Mouse (Mus musculus) neural tube, embryonic 15.5 days (tissue): ENCODE results near the gene Itfg2. TPM values are rescaled to one million over a fixed set of nuclear protein-coding genes. Genes with fewer than 3 reads are reported as not detected.

Experiments
- ATAC-seq: fragments of 200-750 bp; cut with Nextera tagmentation; 2 replicates; pipeline ENCODE4 v1.8.0; 2017; ENCODE audit warnings: mild to moderate bottlenecking, moderate TSS enrichment, moderate library complexity; ENCODE audit not compliant: low FRiP score
- H3K27ac ChIP-seq: fragments of 300-500 bp; sonication (generic); replicated peaks from 2 replicates; pipeline ENCODE4 v1.5.1; 2015; ENCODE audit warnings: mild to moderate bottlenecking, inconsistent platforms
- H3K27me3 ChIP-seq: fragments of 300-500 bp; sonication (generic); replicated peaks from 2 replicates; pipeline ENCODE4 v1.6.1; 2015; ENCODE audit warnings: inconsistent platforms
- H3K36me3 ChIP-seq: fragments of 300-500 bp; sonication (generic); 2 replicates; pipeline ENCODE4 v1.6.1; 2015; ENCODE audit warnings: inconsistent platforms
- H3K4me1 ChIP-seq: fragments of 300-500 bp; sonication (generic); 2 replicates; pipeline ENCODE4 v1.6.1; 2015; ENCODE audit warnings: inconsistent platforms
- H3K4me2 ChIP-seq: fragments of 300-500 bp; sonication (generic); 2 replicates; pipeline ENCODE4 v1.6.1; 2015; ENCODE audit warnings: inconsistent platforms, mild to moderate bottlenecking, moderate library complexity
- H3K4me3 ChIP-seq: fragments of 300-500 bp; sonication (generic); replicated peaks from 2 replicates; pipeline ENCODE4 v1.5.1; 2015; ENCODE audit warnings: mild to moderate bottlenecking, inconsistent platforms
- H3K9ac ChIP-seq: fragments of 300-500 bp; sonication (generic); replicated peaks from 2 replicates; pipeline ENCODE4 v1.6.1; 2015; ENCODE audit warnings: mild to moderate bottlenecking, inconsistent platforms
- H3K9me3 ChIP-seq: fragments of 300-500 bp; sonication (generic); replicated peaks from 2 replicates; pipeline ENCODE4 v1.6.1; 2016; ENCODE audit warnings: inconsistent platforms
- WGBS: fragments of 180-500 bp; shearing (Covaris S2); methylation state at CpG from one replicate; pipeline ENCODE4 v1.1.7; 2015; ENCODE audit warnings: mixed read lengths; 5-methylcytosine and 5-hydroxymethylcytosine counted together
- polyA plus RNA-seq: library from polyadenylated mRNA; unstranded; fragments of >200 nt; fragmentation: Nextera tagmentation; extraction: Ambion mirVana; gene quantifications from 2 replicates; pipeline ENCODE4 v1.2.1, GENCODE M21; 2015

Gene Itfg2
- polyA plus RNA-seq, 1 experiment from 2014 or later: 46.5 TPM

- WGBS: 74% methylated on average over 13 of the region's 13 CpGs
- H3K27me3 ChIP-seq: no peaks in the 10 kb centered on the region
- ATAC-seq: no peak
Measured at GRCm38 (mm10) chr6:128432356-128432915, 7.7 kb upstream of the Itfg2 start.

DNA sequence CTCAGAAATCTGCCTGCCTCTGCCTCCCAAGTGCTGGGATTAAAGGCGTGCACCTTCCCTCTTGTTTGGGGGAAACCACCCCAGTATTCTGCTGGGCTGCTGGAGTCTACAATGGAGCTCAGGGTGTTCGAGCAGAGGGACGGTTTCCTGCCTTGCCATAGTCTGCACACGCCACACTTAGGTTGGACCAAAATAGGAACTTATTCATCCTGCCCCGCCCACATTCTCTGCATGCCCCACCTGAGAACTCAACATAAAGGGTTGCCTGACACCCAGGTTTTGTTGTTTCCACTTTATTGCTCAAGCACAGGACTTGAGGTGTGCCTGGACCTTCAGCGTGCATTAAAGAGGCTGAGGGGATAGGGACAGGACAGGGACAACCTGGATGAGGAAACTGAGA, 5.1 kb upstream of the Itfg2 start:
- H3K9me3 ChIP-seq: no peaks in the 10 kb centered on the region
- no peak overlapping the region for H3K4me3 ChIP-seq
- ATAC-seq: no peak
- no peak overlapping the region for H3K9ac ChIP-seq
- 94% methylated on average over 6 of the region's 6 CpGs for whole genome bisulfite sequencing
- H3K36me3 ChIP-seq: peaks cover 68% of the 10 kb centered on the region
- no peaks in the 10 kb centered on the region for H3K27me3 ChIP-seq
- no peak overlapping the region for H3K27ac ChIP-seq
- peaks cover 11% of the 10 kb centered on the region for H3K4me1 ChIP-seq
- H3K4me2 ChIP-seq: no peak overlapping the region

More at GRCm38 (mm10) chr6:128432356-128432915, 7.7 kb upstream of the Itfg2 start:
- Histone ChIP-seq H3K9me3 (no peaks in the 10 kb centered on the region), H3K4me2 (no peak overlapping the region), H3K4me1 (peaks cover 27% of the 10 kb centered on the region), H3K9ac (no peak overlapping the region), H3K27ac (no peak overlapping the region), H3K4me3 (no peak overlapping the region), H3K36me3 (peaks cover 83% of the 10 kb centered on the region)

DNA sequence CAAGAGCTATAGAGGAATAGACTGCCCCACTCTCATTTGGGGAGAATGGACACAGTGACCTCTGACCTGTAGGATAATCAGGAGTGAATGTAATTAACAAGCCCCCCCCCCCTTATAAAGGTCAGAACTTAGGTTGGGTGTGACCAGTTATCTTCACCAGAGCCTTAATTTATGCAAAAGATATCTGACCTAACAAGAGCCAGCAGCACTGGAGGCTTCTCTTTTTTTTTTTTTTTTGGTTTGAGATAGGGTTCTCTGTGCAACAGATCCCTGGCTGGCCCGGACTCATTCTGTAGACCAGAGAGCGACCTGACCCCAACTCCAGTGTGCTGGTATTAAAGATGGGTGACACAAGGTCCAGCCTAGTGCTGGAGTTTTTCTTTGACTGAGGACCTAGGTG, 4.6 kb upstream of the Itfg2 start:
- Histone ChIP-seq H3K4me3 (no peak overlapping the region), H3K27ac (no peak overlapping the region), H3K4me1 (peaks cover 11% of the 10 kb centered on the region), H3K9ac (no peak overlapping the region), H3K4me2 (no peak overlapping the region), H3K36me3 (peaks cover 63% of the 10 kb centered on the region), H3K9me3 (no peaks in the 10 kb centered on the region), H3K27me3 (no peaks in the 10 kb centered on the region)
- 86% methylated on average over 2 of the region's 2 CpGs for WGBS
- no peak for ATAC-seq

GRCm38 (mm10) chr6:128427571-128427970, 2.8 kb upstream of the Itfg2 start:
- Histone ChIP-seq H3K9ac (no peak overlapping the region), H3K36me3 (peaks cover 46% of the 10 kb centered on the region), H3K9me3 (no peaks in the 10 kb centered on the region), H3K4me3 (no peak overlapping the region), H3K27ac (no peak overlapping the region), H3K4me1 (peaks cover 6% of the 10 kb centered on the region), H3K27me3 (no peaks in the 10 kb centered on the region), H3K4me2 (no peak overlapping the region)
- no peak for ATAC-seq
- WGBS: 96% methylated on average over 5 of the region's 5 CpGs

DNA sequence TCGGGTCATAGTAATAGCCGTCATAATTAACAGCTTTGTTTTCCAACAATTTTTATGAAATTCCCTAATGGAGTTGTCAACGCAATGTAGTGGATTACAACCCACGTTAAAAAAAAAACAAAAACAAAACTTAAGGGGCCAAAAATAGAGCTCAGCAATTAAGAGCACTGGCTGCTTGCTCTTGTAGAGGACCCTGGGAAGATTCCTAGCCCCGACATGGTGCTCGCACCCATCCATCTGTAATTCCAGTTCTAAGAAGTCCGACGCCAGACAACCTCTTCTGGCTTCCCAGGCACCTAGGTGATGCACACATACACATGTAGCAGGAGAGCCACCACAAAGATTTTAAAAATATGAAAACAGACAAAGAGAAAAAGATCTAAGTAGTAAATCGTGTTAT, 315 bp upstream of the Itfg2 start:
- WGBS: 20% methylated on average over 9 of the region's 9 CpGs
- Histone ChIP-seq H3K36me3 (peaks cover 22% of the 10 kb centered on the region), H3K27ac (peak overlapping the region; percentile 100), H3K9ac (peak overlapping the region; percentile 76), H3K4me1 (peaks cover 6% of the 10 kb centered on the region; the same call in 1 of the 2 replicates), H3K9me3 (no peaks in the 10 kb centered on the region), H3K4me2 (peak overlapping the region; percentile 64), H3K27me3 (no peaks in the 10 kb centered on the region), H3K4me3 (peak overlapping the region; percentile 63)
- 0 out of 2 replicates have a peak, but pooled peaks have one; percentile 12 for ATAC-seq

- Histone ChIP-seq H3K36me3 (peaks cover 10% of the 10 kb centered on the region), H3K4me1 (peaks cover 6% of the 10 kb centered on the region; the same call in 1 of the 2 replicates), H3K4me2 (peak overlapping the region; percentile 64), H3K9me3 (no peaks in the 10 kb centered on the region), H3K27me3 (no peaks in the 10 kb centered on the region), H3K27ac (peak overlapping the region; percentile 100), H3K4me3 (peak overlapping the region; percentile 63), H3K9ac (peak overlapping the region; percentile 76)
- ATAC-seq: peak; percentile 72
- WGBS: 44% methylated on average over 15 of the region's 16 CpGs
Measured at GRCm38 (mm10) chr6:128423496-128424268, 1.0 kb downstream of the Itfg2 start.

- ATAC-seq: no peak
- no peaks in the 10 kb centered on the region for H3K27me3 ChIP-seq
- WGBS: 85% methylated on average over 3 of the region's 3 CpGs
- H3K4me3 ChIP-seq: no peak overlapping the region
- H3K9me3 ChIP-seq: no peaks in the 10 kb centered on the region
- peaks cover 12% of the 10 kb centered on the region; the same call in 1 of the 2 replicates for H3K4me1 ChIP-seq
- H3K4me2 ChIP-seq: no peak overlapping the region
- no peak overlapping the region for H3K9ac ChIP-seq
- H3K36me3 ChIP-seq: no peaks in the 10 kb centered on the region
- no peak overlapping the region for H3K27ac ChIP-seq
Measured at GRCm38 (mm10) chr6:128421480-128421879, 3.3 kb downstream of the Itfg2 start.

- no peaks in the 10 kb centered on the region for H3K36me3 ChIP-seq
- ATAC-seq: no peak
Measured at GRCm38 (mm10) chr6:128421036-128421435, 3.7 kb downstream of the Itfg2 start.

DNA sequence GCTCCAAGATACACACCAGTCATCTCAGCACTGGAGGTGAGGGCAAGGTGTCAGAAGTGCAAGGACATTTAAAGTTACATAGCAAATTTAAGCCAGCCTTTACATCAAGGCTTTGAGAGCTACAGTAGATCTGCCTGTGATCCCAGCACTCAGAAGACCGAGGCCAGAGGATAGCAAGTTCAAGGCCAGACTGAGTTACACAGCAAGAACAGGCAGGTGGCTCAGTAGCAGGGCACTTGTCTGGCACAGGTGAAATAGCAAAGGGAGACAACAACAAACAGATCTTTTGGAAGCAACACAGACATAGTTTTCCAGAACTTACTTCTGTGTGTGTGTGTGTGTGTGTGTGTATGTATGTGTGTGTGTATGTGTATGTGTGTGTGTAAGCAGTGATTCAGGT, 6.7 kb downstream of the Itfg2 start:
- peaks cover 13% of the 10 kb centered on the region for H3K36me3 ChIP-seq
- no peaks in the 10 kb centered on the region for H3K27me3 ChIP-seq
- no peaks in the 10 kb centered on the region for H3K9me3 ChIP-seq
- H3K27ac ChIP-seq: no peak overlapping the region
- 88% methylated on average over 1 of the region's 1 CpGs for WGBS
- no peak overlapping the region for H3K9ac ChIP-seq
- H3K4me3 ChIP-seq: no peak overlapping the region
- H3K4me1 ChIP-seq: 0 out of 2 replicates have a peak, but pooled peaks cover 9% of the 10 kb centered on the region
- no peak for ATAC-seq
- no peak overlapping the region for H3K4me2 ChIP-seq

More at GRCm38 (mm10) chr6:128421036-128421435, 3.7 kb downstream of the Itfg2 start:
- Histone ChIP-seq H3K4me1 (peaks cover 12% of the 10 kb centered on the region; the same call in 1 of the 2 replicates), H3K27ac (no peak overlapping the region), H3K4me2 (no peak overlapping the region), H3K4me3 (no peak overlapping the region), H3K9ac (no peak overlapping the region), H3K9me3 (no peaks in the 10 kb centered on the region), H3K27me3 (no peaks in the 10 kb centered on the region)
- WGBS: 83% methylated on average over 2 of the region's 2 CpGs

- ATAC-seq: no peak
- WGBS: 95% methylated on average over 5 of the region's 5 CpGs
Measured at GRCm38 (mm10) chr6:128416169-128416568, 8.6 kb downstream of the Itfg2 start.

DNA sequence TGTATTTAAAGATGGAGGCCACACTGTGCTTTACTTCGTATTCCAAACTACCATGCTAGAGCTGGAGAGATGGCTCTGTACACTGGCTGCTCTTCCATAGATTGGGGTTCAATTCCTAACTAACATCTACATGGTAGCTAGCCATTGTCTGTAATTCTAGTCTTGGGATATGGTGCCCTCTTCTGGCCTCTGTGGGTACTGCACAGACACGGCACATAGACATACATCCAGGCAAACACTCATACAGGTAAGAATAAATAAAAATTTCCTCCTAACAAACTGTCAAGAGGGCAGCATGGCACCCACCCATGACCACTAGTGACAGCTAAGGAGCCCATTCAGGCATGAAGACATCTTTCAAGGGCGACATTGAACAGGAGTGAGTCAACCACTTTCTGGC, 13.6 kb downstream of the Itfg2 start:
- Histone ChIP-seq H3K9ac (no peak overlapping the region), H3K4me3 (no peak overlapping the region), H3K4me1 (no peaks in the 10 kb centered on the region), H3K27me3 (no peaks in the 10 kb centered on the region), H3K4me2 (no peak overlapping the region), H3K27ac (no peak overlapping the region), H3K36me3 (peaks cover 81% of the 10 kb centered on the region), H3K9me3 (no peaks in the 10 kb centered on the region)
- peak; percentile 30 for ATAC-seq
- 20% methylated on average over 3 of the region's 3 CpGs for WGBS

More at GRCm38 (mm10) chr6:128416169-128416568, 8.6 kb downstream of the Itfg2 start:
- Histone ChIP-seq H3K27ac (no peak overlapping the region), H3K36me3 (peaks cover 32% of the 10 kb centered on the region), H3K4me3 (no peak overlapping the region), H3K27me3 (no peaks in the 10 kb centered on the region), H3K9ac (no peak overlapping the region), H3K4me2 (no peak overlapping the region), H3K4me1 (0 out of 2 replicates have a peak, but pooled peaks cover 7% of the 10 kb centered on the region), H3K9me3 (no peaks in the 10 kb centered on the region)

GRCm38 (mm10) chr6:128410305-128410704, 14.4 kb downstream of the Itfg2 start:
- Histone ChIP-seq H3K27ac (no peak overlapping the region), H3K4me2 (no peak overlapping the region), H3K27me3 (no peaks in the 10 kb centered on the region), H3K36me3 (peaks cover 82% of the 10 kb centered on the region), H3K4me3 (no peak overlapping the region), H3K9me3 (no peaks in the 10 kb centered on the region), H3K9ac (no peak overlapping the region), H3K4me1 (no peaks in the 10 kb centered on the region)
- no peak for ATAC-seq
- WGBS: 97% methylated on average over 13 of the region's 13 CpGs
